Mouse (Mus musculus): ENCODE measurements around the gene Ifna5.

- TF ChIP-seq CTCF (IDR thresholded peaks at IDR 0.05; ENCODE audit: low read depth) (no peak), EP300 (IDR thresholded peaks at IDR 0.05; ENCODE audit: low read depth) (no peak)
Observed at GRCm38 (mm10) chr4:88859214-88859613, 23.9 kb downstream of the Ifna5 start.
